Mouse (Mus musculus) embryo, embryonic 11 days (tissue): Measurements from ENCODE around the gene Slc9a7.
A peak's percentile ranks its signal among the peaks of the same experiment; 100 is the strongest.

Source experiments
- DNase-seq: peaks from one replicate; pipeline ENCODE4 v3.0.0-alpha.2; 2015

Gene Slc9a7

DNA sequence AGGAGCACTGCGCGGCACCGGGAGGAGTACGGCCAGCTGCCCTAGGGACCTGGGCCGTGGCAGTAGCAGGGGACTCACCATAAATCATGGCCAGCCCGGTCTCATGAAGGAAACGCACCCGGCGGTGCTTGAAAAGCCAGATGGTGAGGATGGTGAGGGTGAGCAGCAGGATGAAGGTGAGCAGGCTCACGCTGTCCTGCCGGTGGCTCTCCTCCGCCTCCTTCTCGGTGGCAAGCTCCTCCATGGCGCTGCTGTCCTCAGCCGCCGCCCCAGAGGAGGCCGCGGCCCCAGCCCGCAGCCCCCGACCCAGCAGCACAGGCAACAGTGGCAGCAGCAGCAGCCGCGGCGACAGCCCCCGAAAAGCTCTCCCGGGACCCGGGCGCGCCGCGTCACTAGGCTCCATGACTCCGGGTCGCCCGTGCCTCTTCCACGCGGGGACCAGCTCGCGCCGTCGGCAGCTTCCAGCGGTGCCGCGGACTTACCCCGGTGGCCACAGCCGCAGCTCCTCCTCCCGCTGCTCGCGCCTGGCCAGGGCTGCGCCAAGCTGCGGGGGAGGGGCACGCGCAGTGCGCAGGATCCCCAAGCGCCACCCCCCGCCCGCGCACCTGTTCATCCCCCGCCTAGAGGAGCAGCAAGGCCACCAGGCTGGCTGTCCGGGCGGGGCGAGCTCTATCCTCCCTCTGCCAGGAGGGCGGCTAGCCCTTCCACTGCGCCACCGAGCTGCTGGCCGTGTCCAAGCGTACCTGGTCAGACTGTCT, at the start of gene Slc9a7:
Gene Slc9a7, minus strand, starts transcription at position 526 of the 758 bp plus-strand sequence.
- peak; percentile 65 for DNase-seq

DNA sequence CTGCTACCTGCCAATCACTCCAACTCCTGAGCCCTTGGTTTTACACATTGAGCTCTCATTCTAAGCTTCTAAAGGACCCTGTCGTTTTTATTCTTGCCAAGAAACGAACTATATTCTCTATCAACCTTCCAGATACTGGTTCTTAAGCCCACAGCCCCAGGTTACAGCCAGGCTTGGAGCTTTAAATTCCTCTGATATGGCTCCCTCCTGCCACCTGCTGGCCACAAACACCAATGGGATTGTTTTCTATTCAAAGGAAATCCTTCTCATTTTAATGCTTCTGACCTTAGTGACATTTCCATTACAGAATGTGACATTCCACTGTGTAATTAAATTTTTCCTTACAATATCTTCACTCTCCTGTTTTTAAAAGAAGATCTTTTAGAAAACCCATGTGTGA, 44.1 kb upstream of the Slc9a7 start:
- peak; percentile 47 for DNase-seq

DNA sequence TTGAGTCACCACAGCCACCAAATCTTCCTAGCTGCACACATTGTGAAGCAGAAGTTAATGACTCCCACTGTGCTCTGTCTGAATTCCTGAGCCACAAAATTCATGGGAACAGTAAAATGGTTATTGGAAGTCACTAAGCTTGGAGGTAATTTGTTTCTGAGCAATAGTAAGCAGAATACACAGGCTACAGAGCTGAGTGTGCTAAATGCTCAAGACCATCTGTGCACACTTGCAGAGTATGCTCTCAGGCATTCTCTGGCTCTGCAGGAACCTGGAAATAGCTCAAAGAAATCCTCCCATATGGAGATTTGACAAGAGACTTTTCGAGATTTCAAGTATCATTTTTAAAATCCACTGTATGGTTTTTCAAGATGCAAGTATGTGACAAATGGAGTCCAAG, 41.1 kb upstream of the Slc9a7 start:
- no peak for DNase-seq

DNA sequence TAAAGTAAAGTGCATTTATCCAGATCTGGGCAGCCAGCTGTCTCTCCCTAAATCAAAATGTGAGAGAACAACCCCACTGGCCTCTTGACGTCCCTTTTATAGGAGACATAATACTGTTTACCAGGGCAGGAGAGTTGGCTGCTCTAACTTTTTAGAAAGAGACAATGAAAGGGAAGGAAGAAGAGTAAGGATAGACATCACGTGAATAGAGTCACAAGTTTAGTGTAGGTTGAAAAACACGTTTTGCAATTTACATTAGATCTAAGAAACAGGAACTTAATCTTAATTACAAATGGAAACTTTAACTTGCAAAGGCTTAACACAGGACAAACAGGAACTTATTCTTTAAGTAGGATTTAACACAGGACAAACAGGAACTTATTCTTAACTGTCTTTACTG, 15.6 kb upstream of the Slc9a7 start:
- no peak for DNase-seq

DNA sequence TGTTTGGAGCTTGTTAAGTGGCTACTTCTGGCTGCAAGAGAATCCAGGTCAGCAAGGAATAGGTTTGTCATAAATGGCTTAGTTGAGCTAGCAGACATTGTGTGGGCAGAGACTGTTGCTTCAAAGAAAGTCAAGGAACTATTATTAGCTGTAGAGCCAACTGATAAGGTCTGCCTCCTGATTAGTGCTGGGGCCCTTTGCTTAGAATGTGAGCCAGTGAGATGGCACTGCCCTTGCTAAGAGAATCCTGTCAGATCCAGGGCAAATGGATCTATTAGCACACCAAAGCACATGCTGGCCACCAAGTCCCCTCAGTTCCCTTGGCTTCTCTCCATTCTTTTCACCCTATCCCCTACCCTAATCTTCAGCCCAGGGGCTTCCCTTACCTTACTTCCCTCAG, 14.3 kb upstream of the Slc9a7 start:
- DNase-seq = no peak

DNA sequence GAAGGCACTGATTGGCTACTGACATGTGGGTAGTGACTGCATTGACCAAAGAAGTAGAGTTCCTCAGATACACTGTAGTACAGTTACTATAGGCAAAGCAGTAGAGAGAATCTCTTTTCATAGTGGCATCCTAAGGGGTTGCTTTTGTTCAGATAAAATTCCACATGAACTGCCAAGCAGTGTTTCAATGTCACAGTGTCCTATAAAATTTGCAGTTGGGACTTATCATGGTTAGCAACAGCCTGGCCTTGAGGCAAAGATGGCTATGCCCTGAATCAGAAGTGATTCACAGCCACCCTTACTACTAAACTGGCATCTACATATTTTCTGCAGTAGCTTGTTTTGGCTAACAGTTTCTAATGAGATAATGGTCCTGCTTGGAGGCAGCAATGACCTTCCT, 11.7 kb upstream of the Slc9a7 start:
- DNase-seq = no peak

DNA sequence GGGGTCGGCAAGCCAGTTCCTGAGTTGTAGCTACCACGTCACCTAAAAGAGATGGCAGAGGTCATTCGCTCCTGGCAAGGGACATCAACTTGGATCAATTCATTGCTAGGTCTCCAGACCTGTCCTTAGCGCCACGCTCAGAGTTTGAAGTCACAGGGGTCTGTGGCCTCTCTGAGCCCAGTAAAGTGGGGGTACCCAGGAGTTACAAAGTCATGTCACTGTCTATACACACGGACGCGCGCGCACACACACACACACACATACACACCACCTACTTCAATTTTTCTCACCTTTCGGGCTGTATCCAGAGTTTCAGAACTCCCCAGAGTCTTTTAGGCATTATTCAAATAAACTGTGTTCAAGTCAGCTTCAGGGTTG, 422 bp upstream of the Slc9a7 start:
- DNase-seq = no peak

DNA sequence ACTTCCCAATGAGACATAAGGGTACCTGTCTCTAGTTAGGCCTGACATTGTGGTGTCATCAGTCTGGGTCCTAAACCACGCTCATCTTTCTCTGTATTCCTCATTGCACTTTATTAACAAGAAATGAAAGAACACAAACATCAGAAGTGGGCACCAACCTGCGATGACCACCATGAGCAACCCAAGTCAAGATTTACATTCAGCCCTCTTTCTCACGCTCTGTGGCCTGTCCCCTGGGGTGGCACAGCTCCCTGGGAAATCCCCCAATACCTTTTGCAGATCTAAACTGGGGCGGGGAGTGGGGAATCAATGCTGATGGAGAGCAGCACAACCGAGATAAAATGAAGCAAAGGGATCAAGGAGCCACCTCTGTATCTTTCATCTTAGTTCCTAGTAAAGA, 892 bp downstream of the Slc9a7 start:
- no peak for DNase-seq

DNA sequence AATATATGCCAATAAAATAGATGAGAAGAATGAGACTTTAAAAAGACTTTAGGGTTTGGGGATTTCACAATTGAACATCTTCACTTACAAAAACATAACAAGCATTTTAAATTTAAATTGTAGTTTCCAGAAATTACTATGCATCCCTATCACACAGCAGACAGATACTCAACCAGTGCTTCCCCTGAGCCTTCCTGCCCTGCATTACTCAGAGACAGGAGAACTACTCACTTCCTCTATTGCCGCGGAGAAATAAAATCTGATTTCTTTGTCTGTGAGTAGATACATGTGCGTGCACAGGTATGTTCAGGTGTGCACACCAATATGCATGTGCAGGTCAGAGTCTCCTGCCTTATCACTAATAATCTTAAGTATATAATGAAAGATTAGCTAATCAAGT, 2.9 kb downstream of the Slc9a7 start:
- DNase-seq = no peak

DNA sequence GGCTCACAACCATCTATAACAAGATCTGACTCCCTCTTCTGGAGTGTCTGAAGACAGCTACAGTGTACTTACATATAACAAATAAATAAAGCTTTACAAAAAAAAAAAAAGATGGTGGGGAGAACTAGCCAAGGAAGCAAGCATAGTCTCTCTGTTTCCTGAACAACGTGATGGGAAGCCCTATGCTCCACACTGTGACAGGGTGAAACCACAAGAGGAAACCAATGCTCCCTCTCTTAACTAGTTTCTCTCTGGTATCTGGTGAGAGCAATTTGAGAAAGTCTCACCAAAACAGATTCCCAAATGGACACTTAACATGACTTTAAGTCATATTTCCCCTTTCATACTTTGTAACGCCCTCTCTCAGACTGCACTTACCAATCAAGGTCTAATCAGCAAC, 5.4 kb downstream of the Slc9a7 start:
- DNase-seq = no peak

DNA sequence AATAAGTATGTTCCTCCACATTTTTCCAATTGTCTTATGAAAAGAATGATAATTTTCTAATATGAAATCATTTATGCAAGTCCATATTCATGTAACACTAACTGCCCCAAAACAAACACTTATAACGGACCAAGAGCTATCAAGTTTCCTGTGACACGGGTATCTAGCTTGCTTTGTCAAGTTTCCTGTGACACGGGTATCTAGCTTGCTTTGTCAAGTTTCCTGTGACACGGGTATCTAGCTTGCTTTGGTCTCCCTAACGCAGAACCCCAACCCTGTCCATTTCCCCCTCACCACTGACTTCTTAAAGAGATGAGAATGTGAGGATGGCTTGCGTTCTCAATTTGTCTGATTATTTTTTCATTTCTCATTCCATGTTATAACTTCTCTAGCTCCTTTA, 12.2 kb downstream of the Slc9a7 start:
- DNase-seq = no peak

DNA sequence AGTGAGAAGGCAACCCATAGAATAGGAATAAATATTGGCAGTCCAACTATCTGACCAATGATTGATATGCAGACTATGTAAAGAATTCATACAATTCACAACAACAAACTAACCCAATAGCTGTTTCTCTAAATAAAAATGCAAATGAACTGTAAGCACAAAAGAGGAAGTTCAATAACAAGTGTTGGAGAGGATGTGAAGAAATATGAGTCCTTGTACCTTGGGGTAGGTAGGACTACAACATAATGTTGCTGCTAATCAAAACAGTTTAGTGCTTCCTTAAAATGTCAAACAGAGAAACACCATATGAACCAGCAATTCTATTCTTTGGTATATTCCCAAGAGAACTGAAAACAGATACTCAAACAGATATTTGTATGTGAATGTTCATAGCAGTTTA, 17.8 kb downstream of the Slc9a7 start:
- no peak for DNase-seq

DNA sequence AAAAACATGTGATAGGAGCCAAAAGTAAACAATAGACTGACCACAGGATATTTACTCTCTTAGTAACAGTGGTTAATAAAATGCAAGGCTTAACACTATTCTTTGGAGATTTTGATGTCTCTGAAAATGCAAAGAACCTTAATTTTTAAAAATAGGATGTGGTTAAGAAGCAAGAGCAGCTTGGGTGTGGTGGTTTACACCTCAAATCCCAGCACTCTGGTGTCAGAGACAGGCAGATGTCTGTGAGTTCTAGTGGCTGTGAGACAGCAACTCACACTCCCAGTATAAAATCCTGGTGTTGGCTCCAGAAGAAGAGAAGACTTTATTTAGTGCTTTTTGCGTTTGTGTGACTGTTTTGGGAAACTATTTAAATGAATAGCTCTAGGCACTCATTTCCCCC, 19.6 kb downstream of the Slc9a7 start:
- DNase-seq = no peak

DNA sequence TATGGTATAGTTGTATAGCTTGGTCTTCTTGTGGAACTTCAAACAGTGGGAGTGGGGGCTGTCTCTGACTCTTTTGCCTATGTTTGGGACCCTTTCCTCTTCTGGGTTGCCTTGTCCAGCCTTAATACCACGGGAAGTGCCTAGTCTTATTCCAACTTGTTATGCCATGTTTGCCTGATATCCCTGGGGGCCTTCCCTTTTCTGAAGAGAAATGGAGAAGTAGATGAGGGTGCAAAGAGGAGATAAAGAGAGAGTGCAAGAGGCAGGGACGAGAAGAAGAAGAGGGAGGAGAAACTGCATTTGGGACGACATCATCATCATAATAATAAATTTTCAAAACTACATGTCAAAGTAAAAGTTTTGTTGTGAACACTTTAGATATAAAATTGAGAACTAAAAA, 21.6 kb downstream of the Slc9a7 start:
- DNase-seq = no peak

DNA sequence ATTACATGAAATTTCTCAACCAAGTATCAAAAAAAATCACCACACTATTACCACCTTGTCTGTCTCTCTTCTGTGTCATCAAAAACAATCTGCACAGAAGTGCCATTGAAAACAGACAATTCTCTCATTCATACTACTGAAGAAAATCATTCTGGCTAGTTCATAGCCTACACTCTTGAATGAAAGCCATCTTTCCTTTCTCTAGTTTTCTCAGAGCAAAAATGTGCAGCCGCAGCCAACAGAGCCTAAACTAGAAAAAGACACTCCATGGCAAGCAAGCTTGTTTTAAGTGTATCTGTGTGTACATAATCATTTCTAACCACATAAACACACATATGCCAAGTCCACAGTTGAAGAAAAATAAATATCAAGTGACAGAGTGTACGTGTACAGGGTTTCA, 27.2 kb downstream of the Slc9a7 start:
- DNase-seq = no peak

DNA sequence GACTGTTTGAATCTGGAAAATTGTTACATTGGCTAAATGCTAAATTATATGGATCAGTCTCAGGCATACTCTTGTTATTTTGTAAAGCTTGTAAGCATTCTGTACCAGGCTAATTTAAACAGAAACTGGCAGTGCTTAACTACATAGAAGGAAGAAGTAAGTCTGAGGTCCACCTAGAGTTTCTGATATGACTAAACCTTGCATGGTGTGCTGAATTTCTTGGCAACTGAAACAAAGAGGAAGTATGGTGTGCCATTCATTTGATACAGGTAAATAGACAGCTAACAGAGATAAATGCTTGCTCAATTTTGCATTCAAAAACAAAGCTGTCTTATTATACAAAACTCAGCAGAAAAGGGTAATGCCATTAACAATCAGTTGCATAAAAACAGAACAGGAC, 63.5 kb downstream of the Slc9a7 start:
- no peak for DNase-seq

DNA sequence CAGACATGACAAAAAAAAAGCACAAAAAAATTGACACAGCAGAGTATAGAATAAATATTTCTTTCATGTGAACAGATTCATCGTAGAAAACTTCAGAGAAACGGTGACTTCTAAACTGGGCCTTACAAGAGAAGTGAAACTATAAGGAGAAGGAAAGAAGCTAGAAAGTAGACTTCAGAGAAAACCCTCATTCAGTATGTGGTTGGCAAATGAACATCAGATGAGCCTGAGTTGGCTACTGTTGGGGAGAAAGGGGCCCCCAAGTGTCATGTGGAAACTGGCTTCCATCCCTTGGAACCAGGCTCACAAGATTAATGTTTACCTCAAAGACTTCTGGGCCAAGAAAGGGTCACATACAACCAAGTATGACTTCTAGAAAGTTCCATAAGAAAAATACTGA, 70.1 kb downstream of the Slc9a7 start:
- DNase-seq = no peak

DNA sequence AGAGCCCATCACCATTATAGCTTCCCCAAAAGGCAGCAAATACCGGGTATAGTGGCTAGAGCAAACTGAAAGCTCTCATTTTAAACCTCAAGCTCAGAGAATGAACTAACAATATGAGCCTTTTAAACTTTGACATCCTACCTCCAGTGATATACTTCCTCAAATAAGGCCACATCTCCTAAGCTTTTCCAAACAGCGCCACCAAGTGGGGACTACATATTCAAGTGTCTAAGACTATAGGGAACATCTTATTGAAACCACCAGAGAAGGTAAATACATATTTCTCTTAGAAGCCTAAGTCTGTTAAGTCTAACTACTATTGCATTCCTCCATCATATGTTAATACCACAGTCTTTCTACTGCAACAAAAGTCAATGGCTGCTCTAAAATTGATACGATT, 106.0 kb downstream of the Slc9a7 start:
- no peak for DNase-seq

DNA sequence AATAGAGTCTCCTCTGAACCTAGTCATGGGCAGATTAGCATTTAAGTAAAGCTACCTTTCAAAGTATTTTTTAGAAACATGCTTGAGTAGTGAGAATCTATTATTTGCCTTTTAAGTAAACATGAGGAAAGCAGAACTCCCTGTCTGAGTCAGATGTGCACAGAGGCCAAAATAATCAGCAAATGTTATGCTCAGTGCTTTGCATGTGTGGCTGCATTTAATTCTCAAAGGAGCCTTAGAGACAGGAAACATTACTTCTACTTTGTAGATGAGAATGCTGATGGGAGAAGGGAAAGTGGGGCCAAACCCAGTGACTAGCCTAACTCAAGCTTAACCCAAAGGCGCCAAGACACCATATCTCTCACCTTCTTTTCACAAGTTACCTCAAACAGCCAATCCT, 114.8 kb downstream of the Slc9a7 start:
- no peak for DNase-seq

DNA sequence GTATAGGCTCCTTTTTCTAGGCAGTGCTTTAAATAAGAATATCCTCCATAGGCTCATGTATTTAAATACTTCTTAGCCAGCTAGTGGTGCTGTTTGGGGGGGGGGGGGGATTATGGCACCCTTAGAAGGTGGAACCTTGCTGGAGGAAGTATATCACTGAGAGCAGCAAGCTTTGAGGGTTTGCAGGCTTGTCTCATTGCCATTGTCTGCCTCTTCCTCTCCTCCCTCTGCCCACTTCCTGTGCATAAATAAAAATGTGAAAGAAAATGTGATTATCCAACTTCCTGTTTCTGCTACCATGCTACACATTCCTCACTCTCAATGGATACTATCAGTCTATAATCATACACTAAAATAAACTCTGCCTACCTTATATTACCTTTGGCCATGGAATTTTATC, 123.2 kb downstream of the Slc9a7 start:
- DNase-seq = no peak

DNA sequence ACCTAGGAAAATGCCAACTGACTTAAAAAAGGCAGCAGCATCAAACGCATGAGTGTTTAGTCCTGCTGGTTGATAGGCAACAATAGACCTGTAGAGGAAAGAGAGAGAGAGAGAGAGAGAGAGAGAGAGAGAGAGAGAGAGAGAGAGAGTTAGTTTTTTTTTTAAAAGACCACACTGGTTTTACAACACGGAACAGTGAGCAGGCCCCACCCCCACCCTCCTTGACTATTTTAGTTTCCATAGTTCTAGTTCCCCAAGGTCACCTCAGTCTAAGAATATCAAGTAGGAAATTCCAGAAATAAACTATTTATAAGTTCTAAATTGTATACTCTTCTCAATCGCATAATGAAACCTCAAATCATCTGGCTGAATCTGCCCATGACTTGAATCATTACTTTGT, 126.6 kb downstream of the Slc9a7 start:
- no peak for DNase-seq

DNA sequence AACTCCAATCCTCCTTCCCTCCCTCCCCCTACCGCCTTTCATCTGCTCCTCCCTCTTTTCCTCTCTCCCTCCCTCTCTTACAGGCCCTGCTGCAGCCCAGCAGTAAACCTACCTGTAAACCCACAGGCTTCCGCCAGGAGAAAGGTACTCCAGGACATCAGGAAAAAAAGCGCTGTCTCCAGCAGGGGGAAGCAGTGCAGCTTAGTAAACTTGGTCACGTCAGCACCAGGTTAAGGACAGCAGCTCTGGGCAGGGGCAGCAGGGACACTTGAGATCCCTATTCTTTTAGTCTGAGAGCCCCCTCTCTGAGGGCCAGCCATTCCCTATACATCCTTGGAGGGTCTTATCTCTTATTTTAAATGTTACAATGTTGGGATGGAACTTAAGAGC, 129.3 kb downstream of the Slc9a7 start:
- peak; percentile 63 for DNase-seq

DNA sequence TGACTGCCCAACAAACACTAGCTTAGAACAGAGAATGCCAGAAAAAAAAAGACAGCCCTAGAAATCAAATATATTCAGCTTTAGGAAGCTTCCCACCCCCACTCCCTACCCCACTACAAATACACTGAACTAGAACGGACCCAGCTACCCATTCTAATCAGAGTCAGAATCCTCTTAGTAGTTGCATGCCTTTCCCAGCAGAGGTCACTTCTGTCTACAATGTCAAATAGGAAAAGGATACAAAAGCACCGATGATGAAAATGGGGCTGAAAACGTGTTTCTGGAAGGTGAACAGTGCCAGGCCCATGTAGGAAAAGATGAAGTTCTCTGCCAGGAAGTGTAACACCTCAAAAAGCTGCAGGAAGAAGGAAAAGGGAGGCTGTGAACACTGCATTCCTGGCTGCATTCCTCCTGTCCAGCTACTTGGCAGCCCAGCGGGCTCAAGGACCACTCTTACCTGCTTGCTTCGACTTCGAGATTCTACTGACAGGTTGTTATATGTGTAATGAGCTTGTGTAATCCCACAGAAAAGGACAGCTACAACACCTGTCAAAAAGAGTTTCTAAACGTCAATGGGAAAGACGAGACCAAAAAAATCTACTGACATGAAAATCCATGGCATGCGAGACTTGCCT, 129.8 kb downstream of the Slc9a7 start:
- peak; percentile 2 for DNase-seq

DNA sequence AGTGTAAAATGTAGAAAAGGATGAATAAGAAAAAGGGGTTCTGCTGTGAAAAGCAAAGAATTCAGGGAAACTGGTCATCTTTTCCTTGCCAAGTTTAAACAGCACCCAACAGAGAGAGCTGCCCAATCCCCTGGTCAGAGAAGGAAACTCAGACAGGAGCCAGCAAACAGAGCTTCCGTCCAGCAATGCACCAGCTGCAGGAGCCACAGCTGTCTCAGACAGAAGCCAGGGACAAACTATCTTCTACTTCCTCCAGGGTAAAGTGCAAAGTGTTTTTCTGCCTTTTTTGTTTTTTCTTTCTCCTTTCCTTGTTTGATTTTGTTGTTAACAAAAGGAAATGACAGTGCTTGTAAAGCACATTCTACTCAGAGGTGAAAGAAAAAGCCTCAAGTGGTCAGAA, 131.3 kb downstream of the Slc9a7 start:
- DNase-seq = no peak

DNA sequence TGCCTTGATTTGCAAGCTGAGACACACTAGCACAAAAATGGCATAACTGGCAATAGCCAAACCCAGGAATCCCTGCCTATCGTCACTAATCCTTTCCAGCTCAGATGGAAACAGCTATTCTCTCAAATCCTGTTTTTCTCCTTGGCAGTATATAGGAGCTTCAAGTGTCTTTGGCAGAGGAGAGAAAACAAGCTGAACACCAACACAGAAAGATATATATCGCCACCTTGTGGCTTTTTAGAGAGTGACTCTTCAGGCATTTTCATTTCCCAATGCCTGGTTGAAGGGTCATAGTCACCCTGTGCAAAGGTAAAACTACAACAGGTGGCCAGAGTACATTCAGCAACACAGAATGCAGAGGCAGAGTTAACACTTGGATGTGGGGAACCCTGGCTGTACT, 134.1 kb downstream of the Slc9a7 start:
- peak; percentile 29 for DNase-seq
